Mouse (Mus musculus) MN1 (cell line): ENCODE data around the gene Rgn.
A peak's percentile ranks its signal among the peaks of the same experiment; 100 is the strongest.

Experiments used
- DNase-seq: peaks from one replicate; pipeline ENCODE4 v3.0.0-alpha.2; 2016; ENCODE audit warnings: low spot score

Gene Rgn

GRCm38 (mm10) chrX:20549532-20549931 is at the start of gene Rgn:
Gene Rgn, plus strand, starts transcription at chrX:20549787.
- DNase-seq = no peak

DNA sequence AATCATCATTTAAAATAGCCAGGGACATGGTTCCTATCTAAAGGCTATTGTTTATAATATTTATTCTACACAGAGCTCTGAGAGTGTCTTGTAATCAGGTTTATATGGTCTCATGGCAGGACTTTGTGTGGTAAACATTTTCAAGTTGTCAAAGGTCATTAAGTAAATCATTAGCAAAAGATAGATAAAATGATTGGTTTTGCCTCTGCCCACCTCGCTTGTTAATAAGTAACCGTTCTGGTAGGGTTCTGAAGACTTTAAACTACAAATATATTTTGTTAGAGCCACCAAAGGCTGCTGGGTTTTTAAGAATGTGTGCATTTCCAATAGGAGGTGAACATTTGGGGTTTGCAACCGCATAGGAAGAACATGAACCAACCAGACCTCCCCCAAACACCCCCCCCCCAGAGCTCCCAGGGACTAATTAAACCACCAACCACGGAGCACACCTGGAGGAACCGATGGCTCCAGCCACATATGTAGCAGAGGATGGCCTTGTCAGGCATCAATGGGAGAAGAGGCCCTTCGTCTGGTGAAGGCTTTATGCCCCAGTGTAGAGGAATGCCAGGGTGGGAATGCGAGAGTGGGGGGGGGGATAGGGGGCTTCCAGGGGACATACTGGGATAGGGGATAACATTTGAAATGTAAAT is 29.2 kb upstream of the Rgn start:
- no peak for DNase-seq

GRCm38 (mm10) chrX:20521578-20521977 is 28.0 kb upstream of the Rgn start:
- no peak for DNase-seq

DNA sequence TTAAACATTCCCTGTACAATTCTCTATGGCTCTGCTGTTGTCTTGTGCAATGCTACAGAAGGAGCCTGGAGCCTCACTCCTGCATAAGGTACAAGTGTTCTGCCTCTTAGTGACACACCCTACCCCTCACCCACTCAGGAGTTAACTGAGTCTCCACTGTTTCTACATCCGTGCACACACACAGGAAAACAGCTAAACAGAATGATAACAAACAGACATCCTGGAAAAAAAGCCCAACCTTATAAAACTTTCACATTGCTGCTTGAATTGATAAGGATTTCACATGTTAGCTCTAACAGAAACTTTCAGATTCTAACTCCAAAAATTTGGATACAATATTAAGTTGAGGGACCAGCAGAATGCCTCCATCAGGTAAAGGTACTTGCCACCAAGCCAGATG is 17.0 kb upstream of the Rgn start:
- no peak for DNase-seq

GRCm38 (mm10) chrX:20543867-20544266 is 5.7 kb upstream of the Rgn start:
- no peak for DNase-seq

- DNase-seq = no peak
Observed at GRCm38 (mm10) chrX:20547609-20548008, 2.0 kb upstream of the Rgn start.

- peak; percentile 28 for DNase-seq
Observed at GRCm38 (mm10) chrX:20548011-20548879, 1.3 kb upstream of the Rgn start.

DNA sequence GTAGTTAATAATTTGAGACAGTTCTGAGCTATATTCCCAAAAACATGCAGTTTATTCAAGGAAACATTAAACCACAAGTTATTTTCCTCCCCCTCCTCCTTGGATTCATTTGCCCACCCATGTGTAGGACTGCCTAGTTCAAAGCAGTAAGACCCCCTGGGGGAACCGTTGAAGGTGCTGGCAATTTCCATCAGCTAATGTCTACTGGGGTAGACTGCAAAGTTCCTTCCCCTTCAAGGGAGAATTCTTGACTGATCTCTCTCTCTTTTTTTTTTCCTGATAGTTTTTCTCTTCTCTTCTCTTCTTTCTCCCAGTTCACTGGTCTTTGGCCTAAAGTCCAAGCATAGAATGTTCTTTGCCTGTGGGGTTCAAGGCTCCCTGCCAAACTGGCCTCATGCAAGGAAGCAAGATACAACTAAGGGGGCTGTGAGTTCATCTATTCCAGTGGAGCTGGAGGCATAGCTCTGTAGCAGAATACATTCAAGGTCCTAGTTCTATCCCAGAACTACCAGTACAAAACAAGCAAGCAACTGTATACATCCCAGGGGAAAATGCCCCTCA is 627 bp upstream of the Rgn start:
- DNase-seq = no peak

GRCm38 (mm10) chrX:20552199-20552598 is 2.6 kb downstream of the Rgn start:
- DNase-seq = no peak

DNA sequence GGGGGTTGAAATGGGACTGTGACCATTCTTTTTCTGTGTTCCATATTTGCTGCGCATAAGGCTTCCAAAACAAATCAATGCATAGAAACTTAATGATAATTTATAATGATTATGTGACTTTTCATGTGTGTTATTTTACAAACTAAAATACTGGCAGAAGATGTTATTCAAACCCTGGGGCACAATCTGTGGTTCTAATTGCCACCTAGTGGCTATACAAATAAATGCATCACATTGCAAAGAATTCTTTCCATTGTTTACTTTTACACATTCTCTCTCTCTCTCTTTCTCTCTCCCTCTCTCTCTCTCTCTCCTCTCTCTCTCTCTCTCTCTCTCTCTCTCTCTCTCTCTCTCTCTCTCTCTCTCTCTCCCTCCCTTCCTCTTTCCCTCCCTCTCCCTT is 12.3 kb downstream of the Rgn start:
- no peak for DNase-seq

- DNase-seq = no peak
Observed at GRCm38 (mm10) chrX:20563941-20564340, 14.4 kb downstream of the Rgn start.

- peak; percentile 63 for DNase-seq
Observed at GRCm38 (mm10) chrX:20571024-20571423, 21.4 kb downstream of the Rgn start.

DNA sequence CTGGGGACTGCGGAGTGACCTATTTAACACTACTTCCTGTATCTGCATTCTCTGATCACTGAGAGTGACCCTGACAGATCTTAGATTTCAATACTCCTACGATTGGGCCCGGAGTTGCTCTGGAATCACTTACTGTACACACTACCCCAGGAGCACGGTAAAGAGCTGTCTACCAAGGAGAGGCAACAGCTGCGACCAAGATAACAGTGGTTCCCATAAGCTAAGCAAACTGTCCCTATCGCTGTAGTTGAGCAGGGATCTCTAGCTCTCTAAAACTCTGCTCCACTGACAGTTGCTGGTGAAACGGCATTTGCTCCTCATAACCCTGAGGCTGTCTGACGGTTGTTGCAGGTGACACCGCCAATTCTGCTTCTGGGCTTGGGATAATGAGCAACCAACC is 23.1 kb downstream of the Rgn start:
- no peak for DNase-seq

DNA sequence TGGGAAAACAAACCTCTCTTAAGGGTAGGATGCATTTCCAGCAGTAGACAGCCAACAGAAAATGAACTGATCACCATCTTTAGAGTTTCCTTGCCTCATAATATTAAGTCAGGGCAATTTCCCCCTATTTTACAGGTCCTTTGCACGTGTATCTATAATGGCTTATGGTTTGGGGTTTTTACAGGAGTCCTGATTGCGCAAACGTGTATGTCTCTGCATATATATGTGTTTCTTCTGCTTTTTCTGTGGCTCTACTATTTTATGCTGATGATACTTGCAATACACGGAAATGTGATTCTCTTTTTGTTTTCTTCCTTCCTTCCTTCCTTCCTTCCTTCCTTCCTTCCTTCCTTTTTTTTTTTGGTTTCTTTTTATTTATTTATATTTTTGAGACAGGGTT is 24.3 kb downstream of the Rgn start:
- no peak for DNase-seq

DNA sequence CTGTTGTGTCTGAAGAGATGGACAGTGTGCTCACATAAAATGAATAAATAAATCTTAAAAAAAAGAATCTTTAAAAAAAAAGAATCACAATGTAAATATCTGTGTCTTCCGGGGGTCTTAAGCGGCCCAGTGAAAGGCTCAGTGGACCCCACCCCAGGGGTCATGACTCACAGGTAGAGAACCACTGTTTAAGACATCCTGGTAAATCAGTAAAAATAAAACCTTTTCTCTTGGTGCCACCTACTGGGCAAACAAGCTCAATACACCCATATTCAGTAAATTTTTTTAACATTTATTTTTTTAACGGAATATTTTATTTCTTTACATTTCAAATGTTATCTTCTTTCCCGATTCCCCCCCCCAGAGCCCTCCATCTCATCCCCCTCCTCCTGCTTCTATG is 38.4 kb downstream of the Rgn start:
- DNase-seq = peak; percentile 18

DNA sequence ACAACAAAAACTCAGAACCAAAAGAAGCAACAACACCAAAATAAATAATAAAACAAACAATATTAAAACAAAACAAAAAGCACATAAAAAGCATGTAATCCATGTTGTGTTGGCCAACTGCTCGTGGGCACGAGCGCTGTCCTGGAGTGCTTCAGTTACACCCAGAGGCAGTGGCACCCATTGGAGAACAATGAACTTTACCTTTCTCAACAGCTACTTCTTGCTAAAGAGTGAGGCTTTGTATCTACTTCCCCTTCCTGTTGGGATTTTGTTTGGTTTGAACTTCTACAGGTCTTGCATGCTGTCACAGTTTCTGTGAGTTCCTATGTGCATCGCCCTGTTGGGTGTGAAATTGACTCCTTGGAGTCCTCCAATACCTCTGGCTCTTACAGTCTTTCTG is 58.9 kb downstream of the Rgn start:
- no peak for DNase-seq
